Mouse (Mus musculus): ENCODE results near the gene Ccdc36. TPM values are rescaled to one million over a fixed set of nuclear protein-coding genes. Genes with fewer than 3 reads are reported as not detected.

Gene Ccdc36
- polyA plus RNA-seq, 1 experiment from 2014 or later: 1.1 TPM

Other genes with a start within 250 kb of the Ccdc36 start
- gene Bsn, start 238.1 kb downstream of the Ccdc36 start, polyA plus RNA-seq (2015; fragmentation: Nextera tagmentation; extraction: Ambion mirVana): 5.4 TPM in 2 replicates
- 67.9 and 76.8 TPM in 2 replicates for gene Dag1, start 164.5 kb downstream of the Ccdc36 start, polyA plus RNA-seq (2015; fragmentation: Nextera tagmentation; extraction: Ambion mirVana)
- gene Nicn1, start 138.1 kb downstream of the Ccdc36 start, polyA plus RNA-seq (2015; fragmentation: Nextera tagmentation; extraction: Ambion mirVana): 24.6 and 29.1 TPM in 2 replicates
- 15.5 TPM in 2 replicates for gene Amt, start 131.6 kb downstream of the Ccdc36 start, polyA plus RNA-seq (2015; fragmentation: Nextera tagmentation; extraction: Ambion mirVana)
- 425 and 427 TPM in 2 replicates for gene Rhoa, start 122.4 kb downstream of the Ccdc36 start, polyA plus RNA-seq (2015; fragmentation: Nextera tagmentation; extraction: Ambion mirVana)
- 40.9 and 45.1 TPM in 2 replicates for gene Tcta, start 122.3 kb downstream of the Ccdc36 start, polyA plus RNA-seq (2015; fragmentation: Nextera tagmentation; extraction: Ambion mirVana)
- 1,298 and 1,315 TPM in 2 replicates for gene Gpx1, start 89.6 kb downstream of the Ccdc36 start, polyA plus RNA-seq (2015; fragmentation: Nextera tagmentation; extraction: Ambion mirVana)
- 84.4 and 92.1 TPM in 2 replicates for gene Usp4, start 80.6 kb downstream of the Ccdc36 start, polyA plus RNA-seq (2015; fragmentation: Nextera tagmentation; extraction: Ambion mirVana)
- 0.49 and 0.55 TPM in 2 replicates for gene 1700102P08Rik, start 35.7 kb downstream of the Ccdc36 start, polyA plus RNA-seq (2015; fragmentation: Nextera tagmentation; extraction: Ambion mirVana)
- not detected in 2 replicates for gene BC048562, start 8.0 kb upstream of the Ccdc36 start, polyA plus RNA-seq (2015; fragmentation: Nextera tagmentation; extraction: Ambion mirVana)
- gene Ccdc71, start 32.0 kb upstream of the Ccdc36 start, polyA plus RNA-seq (2015; fragmentation: Nextera tagmentation; extraction: Ambion mirVana): 49.2 and 53.5 TPM in 2 replicates
- 44.7 and 49.6 TPM in 2 replicates for gene Klhdc8b, start 33.1 kb upstream of the Ccdc36 start, polyA plus RNA-seq (2015; fragmentation: Nextera tagmentation; extraction: Ambion mirVana)
- gene Lamb2, start 51.3 kb upstream of the Ccdc36 start, polyA plus RNA-seq (2015; fragmentation: Nextera tagmentation; extraction: Ambion mirVana): 26.6 and 33.6 TPM in 2 replicates
- 35.7 and 42.8 TPM in 2 replicates for gene Usp19, start 62.1 kb upstream of the Ccdc36 start, polyA plus RNA-seq (2015; fragmentation: Nextera tagmentation; extraction: Ambion mirVana)
- gene Qars, start 79.2 kb upstream of the Ccdc36 start, polyA plus RNA-seq (2015; fragmentation: Nextera tagmentation; extraction: Ambion mirVana): 111 and 118 TPM in 2 replicates
- 90.2 and 93.4 TPM in 2 replicates for gene Qrich1, start 88.3 kb upstream of the Ccdc36 start, polyA plus RNA-seq (2015; fragmentation: Nextera tagmentation; extraction: Ambion mirVana)
- gene Impdh2, start 131.8 kb upstream of the Ccdc36 start, polyA plus RNA-seq (2015; fragmentation: Nextera tagmentation; extraction: Ambion mirVana): 149 and 173 TPM in 2 replicates
- 41.1 and 42.1 TPM in 2 replicates for gene Ndufaf3, start 138.9 kb upstream of the Ccdc36 start, polyA plus RNA-seq (2015; fragmentation: Nextera tagmentation; extraction: Ambion mirVana)
- gene Dalrd3, start 141.4 kb upstream of the Ccdc36 start, polyA plus RNA-seq (2015; fragmentation: Nextera tagmentation; extraction: Ambion mirVana): 100 and 115 TPM in 2 replicates
- gene Wdr6, start 150.3 kb upstream of the Ccdc36 start, polyA plus RNA-seq (2015; fragmentation: Nextera tagmentation; extraction: Ambion mirVana): 60.7 and 64.4 TPM in 2 replicates
- gene P4htm, start 169.2 kb upstream of the Ccdc36 start, polyA plus RNA-seq (2015; fragmentation: Nextera tagmentation; extraction: Ambion mirVana): 4.5 and 5.0 TPM in 2 replicates
- gene Arih2, start 220.9 kb upstream of the Ccdc36 start, polyA plus RNA-seq (2015; fragmentation: Nextera tagmentation; extraction: Ambion mirVana): 41.2 and 42.9 TPM in 2 replicates
- gene Slc25a20, start 233.6 kb upstream of the Ccdc36 start, polyA plus RNA-seq (2015; fragmentation: Nextera tagmentation; extraction: Ambion mirVana): 111 and 117 TPM in 2 replicates